Mouse (Mus musculus): Measurements from ENCODE around the gene Adcy5. TPM values are rescaled to one million over a fixed set of nuclear protein-coding genes. Genes with fewer than 3 reads are reported as not detected.
A peak's percentile ranks its signal among the peaks of the same experiment; 100 is the strongest.

Adcy5 gene
- total RNA-seq, 2 experiments from 2014 or later, result 4.7 to 5.9 TPM

DNA sequence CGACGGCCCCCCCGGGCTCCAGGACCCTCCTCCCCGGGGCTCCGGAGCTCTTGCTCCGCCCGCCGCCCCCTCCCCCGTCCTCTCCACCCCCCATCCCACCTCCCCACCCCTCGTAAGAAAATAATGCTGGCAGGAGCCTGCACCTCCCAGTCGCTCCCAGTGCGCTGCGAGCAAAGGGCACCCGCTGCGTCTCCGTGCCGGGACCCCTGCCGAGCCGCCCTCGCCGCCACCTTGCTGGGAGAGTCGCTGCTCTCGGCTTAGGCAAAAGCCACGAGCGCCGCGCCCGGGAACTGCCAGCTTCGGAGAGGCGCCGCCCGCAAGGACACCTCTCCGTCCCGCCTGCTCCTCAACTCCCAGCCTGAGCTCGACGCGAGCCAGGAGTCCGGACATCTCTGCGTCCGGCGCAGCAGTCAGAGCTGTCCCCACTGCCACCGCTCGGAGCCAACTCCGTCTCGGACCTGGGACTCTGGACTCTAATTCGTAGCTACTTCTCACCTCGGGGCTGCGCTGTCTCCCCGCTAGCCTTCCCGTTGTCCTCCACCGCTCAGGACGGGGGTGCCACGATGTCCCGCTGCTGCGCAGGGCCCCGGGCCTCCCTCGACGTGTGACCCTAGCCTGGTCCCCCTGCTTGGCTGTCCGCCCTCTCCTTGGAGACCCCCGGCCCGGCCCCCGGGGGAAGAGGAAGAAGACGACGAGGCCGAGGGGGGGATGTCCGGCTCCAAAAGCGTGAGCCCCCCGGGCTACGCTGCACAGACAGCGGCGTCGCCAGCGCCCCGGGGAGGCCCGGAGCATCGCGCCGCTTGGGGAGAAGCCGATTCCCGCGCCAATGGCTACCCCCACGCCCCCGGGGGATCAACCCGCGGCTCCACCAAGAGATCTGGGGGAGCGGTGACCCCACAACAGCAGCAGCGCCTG is 971 bp downstream of the Adcy5 start:
- peak; percentile 31 to 61 for DNase-seq (ENCODE audit: low spot score in 2 of 2)

DNA sequence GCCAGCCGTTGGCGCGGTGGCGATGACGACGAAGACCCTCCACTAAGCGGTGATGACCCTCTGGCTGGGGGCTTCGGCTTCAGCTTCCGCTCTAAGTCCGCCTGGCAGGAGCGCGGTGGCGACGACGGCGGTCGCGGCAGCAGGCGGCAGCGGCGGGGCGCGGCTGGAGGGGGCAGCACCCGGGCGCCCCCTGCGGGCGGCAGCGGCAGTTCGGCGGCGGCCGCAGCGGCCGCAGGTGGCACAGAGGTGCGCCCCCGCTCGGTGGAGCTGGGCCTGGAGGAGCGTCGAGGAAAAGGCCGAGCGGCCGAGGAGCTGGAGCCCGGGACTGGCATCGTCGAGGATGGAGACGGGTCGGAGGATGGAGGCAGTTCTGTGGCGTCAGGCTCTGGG is 1.6 kb downstream of the Adcy5 start:
- peak; percentile 29 to 42 for DNase-seq (ENCODE audit: low spot score in 2 of 2)

DNA sequence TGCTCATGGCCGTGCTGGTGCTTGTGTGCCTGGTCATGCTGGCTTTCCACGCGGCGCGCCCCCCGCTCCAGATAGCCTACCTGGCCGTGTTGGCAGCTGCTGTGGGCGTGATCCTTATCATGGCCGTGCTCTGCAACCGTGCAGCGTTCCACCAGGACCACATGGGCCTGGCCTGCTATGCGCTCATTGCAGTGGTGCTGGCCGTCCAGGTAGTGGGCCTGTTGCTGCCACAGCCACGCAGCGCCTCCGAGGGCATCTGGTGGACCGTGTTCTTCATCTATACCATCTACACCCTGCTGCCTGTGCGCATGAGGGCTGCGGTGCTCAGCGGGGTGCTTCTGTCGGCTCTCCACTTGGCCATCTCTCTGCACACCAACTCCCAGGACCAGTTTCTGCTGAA is 2.2 kb downstream of the Adcy5 start:
- DNase-seq (ENCODE audit: low spot score in 2 of 2), result no peak

DNA sequence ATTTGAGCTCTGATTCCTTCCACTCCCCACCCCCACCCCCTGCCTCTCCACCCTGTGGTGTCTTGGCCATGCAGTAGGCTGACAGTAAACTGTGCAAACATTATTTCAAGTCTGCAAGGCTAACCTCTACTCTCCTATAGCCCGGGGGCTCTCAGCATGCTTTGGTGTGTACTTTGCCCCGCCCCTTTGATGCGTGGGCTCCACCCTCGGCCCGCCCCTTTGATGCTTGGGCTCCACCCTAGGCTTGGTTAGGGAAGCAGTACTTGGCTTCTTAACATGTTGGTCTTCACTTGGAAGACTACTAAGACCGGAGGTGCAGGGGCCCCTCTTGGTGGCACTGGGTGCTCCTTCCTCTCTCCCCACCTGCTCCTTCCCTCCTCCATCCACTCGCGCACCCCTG is 4.9 kb downstream of the Adcy5 start:
- no peak for DNase-seq (ENCODE audit: low spot score in 2 of 2)

DNA sequence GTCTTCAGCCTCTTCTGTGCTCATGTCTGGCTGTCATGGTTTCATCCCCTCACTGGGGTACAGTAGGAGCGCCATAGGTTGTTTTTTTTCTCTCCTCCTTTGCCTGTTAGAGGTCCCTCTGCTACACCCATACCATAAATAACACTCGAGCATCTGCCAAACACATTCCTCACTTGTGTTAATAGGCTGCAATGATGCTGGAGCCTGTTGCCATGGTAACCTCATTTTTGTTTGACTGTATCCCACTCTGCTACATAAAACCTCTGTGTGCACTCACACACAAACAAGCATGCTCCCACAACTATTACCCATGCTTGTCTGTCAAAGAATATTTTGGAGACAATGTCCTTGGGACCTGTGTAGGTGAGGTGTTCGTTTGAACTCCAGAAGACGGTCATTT is 5.3 kb downstream of the Adcy5 start:
- no peak for DNase-seq (ENCODE audit: low spot score in 2 of 2)

DNA sequence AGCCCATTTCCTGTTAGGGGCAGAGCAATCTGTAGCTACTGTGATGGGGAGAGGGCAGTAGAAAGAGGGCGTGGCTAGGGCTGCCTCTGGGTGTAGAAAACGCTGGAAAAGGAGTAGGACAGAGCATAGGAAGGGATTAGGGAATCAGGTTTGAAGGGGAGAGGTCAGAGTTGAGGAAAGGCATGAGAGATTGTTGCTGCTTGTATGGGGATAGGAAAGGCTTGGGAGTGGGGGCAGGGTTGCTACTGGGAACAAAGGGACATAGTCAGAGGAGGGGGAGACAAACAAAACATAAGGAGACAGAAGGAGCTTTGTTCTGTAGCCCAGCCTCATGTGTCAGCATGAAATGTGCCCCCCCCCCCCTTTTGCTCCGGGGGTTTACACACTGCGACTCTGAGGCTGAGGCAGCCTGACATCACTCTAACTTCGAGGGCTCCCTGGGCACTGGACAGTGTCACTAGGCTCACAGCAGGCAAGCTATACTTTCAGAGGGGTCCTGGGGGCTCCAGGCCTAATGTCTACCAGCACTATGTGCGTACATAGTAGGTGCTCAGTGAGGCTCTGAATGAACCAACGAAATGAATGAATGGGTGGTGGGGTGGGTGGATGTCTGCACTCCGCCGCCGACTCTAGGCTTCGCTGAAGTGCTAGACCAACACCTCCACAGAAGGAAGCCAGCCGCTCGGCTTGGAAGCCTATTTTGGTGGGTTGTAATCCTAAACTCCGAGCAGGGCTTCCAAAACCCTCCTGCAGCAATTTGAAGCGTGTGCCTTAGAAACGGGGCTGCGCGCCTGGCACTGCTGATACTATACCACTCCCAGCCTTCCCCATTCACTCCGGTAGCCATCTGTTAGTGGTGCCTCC is 9.9 kb downstream of the Adcy5 start:
- DNase-seq (ENCODE audit: low spot score in 2 of 2), result no peak

DNA sequence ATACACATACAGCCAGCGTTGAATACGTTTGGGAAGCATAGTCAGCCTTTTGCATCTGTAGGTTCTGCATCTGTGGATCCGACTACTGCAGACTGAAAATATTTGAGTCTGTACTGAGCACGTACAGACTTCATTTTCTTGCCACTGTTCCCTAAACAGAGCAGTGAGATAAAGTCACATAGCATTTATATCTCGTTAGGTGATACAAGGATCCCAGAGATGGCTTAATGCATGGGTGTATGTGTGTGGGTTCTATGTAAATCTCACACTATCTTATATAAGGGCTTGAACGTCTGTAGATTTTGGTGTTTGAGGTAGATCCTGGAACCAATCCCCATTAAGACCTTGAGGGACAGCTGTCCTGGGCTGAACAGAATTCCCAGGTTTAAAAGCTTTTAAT is 10.7 kb downstream of the Adcy5 start:
- no peak for DNase-seq (ENCODE audit: low spot score in 2 of 2)

DNA sequence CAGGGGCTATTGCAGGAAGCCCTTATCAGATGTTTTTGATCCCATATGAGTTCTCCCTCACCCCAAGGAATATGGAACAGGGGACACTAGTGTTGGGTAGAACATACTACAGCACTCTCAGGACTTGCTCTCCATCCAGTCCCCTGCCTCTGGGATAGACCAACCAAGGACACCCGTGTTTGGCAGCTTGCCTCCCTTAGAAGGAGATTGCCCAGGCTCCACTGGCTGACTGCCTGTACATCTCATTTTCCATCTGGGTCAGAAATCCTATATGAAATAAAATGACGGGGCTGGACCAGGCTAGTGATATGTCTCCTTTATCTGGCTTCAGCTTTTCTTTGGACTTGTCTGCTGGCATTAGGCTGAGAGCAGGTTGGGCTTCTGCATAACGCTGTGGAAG is 11.1 kb downstream of the Adcy5 start:
- no peak for DNase-seq (ENCODE audit: low spot score in 2 of 2)

DNA sequence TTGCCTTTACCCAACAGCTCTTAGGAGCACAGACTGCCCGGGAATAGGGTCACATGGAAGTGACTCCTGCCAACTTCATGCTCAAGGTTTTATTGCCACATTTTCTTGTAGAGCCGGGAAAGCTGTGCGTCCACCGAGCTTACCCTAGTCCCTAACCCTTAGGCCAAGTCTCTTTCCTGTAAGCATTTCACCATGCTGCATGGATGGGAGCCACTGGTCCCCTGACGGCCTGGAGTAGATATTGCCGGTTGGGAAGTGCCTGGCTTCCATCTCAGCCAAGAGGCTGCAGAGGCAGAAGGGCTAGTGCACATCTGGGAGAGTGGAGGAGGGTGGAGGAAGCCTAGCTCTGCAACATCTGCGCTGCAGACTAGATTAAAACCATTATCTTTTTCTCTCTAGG is 14.8 kb downstream of the Adcy5 start:
- DNase-seq (ENCODE audit: low spot score in 2 of 2), result peak in 1 of 2 experiments; percentile 38

DNA sequence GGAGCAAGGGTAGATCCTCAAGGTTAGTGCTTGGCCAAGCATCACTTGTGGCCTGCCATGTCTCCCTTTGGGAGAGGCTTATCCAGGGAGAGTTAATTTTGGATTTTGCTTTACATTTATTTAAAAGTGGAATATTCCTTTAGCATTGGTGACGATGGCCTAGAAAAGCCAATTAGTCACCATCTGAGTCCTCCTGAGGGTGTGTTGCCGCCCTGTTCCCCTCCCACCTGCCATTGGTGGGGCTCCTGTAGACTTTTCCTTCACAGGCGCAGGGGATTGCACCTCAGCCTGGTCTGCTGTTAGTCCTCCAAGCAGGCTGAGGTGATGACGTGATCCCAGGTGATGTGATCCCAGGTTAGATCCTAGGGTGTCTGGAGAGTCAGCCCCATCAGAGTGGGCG is 17.5 kb downstream of the Adcy5 start:
- no peak for DNase-seq (ENCODE audit: low spot score in 2 of 2)

DNA sequence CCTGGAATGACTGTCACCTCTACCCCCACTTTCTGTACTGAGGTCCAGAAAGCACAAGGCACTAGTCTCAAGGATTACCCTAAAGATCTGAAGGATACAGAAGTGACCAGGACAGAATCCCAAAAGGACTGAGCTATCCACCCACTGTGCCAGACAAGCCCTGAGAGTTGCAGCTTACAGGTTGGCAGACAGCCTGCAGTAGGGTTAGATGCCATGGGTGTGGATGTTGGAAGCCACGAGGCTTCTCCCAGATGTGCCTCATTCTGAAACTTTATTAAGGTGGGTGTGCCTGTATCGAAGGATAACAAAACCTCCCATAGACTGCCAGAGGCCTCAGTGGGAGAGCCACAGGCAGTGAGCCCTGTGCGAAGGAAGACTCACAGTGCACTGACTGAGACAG is 23.8 kb downstream of the Adcy5 start:
- DNase-seq (ENCODE audit: low spot score in 2 of 2), result no peak

DNA sequence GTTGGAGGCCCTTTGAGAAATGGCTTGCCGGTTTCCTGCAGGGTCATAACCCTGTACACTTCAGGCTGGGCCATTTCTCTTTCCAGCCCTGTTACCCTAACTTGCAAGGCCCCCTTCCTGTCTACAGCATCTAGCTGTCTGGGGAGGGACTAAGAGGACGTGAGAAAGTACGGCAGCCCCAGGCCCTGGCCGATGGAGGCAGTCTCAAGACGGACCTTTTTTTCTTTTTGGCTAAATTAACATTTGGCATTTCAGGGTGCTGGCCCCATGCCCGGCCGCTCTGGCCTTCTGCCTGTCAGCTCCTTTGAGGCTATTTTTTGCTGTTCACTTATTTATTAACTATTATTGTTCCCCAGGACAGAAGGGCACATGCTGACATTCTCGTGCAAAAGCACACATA is 24.4 kb downstream of the Adcy5 start:
- peak in 1 of 2 experiments; percentile 55 for DNase-seq (ENCODE audit: low spot score in 2 of 2)

DNA sequence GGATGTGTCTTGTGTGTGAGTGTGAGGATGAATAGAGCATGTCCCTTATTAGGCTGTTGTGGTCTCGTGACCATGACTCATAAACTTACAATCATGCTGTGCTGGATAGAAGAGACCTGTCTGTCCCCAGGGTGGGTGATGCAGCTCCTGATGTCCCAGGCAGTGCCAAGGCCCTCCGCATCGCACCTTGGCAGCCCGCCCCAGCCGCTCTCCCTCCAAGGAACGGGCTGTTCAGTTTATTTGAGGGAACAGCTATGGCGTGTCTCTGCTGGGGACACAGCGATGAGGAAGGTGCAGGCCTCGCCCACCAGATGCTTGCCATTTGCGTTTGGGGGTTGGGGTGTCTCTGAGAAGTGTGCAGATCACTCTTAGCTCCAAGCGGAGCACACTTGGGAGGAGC is 28.5 kb downstream of the Adcy5 start:
- peak in 1 of 2 experiments; percentile 34 for DNase-seq (ENCODE audit: low spot score in 2 of 2)

DNA sequence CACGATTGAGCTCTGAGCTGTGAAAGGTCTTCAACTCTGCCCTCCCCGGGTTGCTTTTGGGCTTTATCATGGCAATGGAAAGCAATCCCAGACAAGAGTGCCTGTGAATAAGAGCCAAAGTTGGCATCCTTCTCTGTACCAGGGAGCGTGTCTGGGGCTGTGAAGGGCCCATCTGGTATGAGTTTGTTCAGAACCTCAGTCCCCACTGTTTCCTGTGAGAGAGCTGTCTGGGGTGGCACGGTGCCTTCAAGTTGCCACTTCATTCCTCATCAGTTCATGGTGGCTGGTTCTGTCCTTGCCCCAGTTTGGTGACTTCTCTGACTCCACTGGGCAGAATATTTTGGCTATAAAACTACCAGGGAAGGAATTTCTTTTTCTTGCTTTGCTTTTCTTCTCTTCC is 33.4 kb downstream of the Adcy5 start:
- DNase-seq (ENCODE audit: low spot score in 2 of 2), result no peak

DNA sequence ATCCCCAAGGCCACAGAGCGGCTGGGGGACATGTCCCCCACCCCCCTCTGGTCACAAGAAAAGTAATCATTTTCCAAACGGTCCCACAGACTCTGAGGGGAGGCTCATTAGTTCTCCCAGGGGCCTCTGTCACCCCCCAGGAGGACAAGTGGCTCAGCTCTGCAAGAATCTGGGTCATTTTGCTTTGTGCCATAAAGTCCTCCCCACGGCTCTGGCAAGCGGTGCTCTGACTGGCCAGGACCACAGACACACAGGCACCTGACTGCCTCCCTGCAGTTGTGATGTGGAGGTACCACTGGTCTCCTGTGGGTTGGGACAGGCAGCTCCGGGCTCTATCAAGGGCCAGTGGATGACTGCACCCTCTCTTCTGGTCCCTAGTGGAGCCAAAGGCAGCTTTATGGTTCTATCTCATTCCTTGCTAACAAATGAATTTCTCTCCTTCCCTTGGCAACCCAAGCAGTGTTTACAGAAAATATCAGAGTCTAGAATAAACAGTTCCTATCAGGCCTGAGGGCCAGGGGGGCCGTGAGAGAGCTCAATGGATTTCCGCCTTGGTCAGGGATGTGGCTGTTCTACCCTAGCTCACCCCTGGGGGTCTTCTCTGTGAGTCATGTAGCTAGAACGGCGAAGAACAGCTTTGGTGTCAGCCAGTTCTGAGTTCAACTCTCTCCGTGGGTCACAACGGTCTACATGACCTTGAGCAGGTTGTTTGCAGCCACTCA is 34.9 kb downstream of the Adcy5 start:
- no peak for DNase-seq (ENCODE audit: low spot score in 2 of 2)

DNA sequence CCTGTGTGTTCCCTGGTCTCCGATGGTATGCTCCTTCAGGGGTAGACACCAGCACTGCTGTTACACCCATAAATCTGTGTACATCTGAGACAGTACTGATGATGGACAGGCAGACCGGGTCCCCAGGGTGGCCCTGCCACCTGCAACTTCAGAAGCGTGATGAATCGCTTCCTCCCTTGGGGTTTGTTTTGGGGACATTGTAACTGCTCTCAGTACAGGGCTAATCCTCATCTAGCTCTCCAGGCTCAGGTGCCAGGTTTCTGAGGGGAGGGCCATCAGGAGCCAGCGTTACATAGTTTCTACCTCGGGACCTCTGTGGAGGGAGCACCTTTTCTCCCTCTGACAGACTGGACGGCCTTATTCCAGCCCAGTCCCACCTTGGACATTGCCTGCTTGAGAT is 36.1 kb downstream of the Adcy5 start:
- no peak for DNase-seq (ENCODE audit: low spot score in 2 of 2)

DNA sequence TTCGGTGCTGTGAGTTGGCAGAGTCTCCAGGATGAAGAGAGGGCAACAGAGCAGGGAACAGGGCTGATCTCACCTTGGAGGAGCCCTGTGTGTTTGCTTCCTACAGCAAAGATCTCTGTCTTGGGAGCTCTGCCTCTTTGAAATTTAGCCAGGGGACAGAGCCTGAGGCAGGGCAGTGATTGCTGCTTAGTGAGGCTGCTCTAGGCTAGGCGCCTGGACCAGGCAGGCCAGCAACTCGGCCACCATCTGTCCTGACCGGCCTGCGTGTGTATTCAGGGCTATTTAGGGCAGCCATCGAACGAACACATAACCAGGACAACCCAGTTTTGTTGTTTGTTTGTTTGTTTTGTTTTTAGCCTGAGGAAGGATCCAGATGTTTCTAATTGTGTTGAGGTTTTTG is 36.6 kb downstream of the Adcy5 start:
- DNase-seq (ENCODE audit: low spot score in 2 of 2), result no peak

DNA sequence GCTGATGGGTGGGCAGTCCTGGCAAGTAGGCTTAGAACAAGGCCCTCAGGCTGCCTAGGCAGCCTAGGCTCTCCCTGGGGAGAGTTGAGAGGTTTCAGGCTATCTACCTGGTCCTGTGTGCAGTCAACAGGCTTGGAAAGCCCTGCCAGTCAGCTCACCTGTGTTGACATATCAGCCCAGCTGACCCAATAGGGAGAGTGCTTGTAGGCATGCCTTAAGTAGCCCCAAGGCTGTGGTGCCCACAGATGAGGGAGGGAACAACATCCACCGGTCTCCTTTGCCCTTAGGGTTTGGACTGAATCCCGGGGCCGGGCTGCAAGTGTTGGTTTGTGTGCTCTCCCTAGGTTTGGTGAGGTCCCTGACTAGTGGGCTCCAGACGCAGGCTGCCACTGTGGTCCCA is 37.8 kb downstream of the Adcy5 start:
- no peak for DNase-seq (ENCODE audit: low spot score in 2 of 2)

DNA sequence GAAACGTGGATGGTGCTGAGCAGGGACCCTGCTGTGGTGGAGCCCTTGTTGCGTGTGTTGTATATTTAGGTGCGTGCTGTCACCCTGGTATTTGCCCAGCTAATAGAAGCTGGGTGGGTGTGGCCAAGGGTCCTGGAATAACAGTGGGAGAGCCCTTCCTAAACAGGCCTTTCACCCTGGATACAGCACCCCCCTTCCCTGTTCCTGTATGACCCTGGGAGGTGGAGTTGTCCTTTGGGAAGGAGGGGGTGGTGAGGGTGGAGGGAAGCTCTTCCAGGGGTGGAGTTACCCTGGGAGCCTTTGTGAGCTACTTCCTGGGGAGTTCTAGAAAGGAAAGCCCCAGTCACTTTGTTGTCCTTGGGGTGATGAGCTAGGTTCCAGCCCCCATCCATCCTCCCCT is 38.7 kb downstream of the Adcy5 start:
- DNase-seq (ENCODE audit: low spot score in 2 of 2), result no peak

DNA sequence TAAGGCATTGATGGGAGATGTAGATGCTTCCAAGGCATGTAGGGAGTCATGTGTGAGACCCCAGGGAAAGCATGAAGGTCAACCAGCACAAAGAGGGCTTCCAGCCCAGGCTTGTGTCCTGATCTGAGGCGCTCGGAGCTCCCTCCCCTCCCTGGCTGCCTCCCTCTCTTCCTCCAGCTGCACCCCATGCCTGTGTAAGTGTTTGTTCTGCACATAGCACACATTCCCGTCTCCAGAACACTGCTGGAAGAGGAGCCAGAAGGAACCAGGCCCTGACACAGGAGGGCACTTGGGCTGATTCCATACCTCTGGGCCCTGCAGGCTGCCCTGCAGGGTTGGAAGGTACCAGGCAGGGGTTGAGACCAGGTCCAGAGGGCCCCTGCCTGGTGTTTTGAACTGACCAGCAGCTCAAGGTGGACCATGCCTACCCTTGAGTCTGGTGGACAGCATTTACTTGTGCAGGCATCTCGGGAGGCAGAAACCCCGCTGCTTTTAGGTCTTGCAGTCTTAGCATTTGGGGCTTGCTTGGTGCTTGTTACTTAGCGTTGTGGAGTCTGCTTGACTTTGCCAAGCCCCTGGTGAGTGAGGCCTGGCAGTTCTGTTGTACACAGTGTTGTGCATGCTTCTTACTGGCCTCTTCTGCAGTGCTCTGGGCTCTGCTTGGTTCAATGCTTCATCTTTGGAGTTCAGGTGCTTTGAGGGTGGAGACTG is 45.2 kb downstream of the Adcy5 start:
- DNase-seq (ENCODE audit: low spot score in 2 of 2), result no peak
